Mouse (Mus musculus) left cerebral cortex, adult 18-20 months (tissue): Measurements from ENCODE around the gene Olfr95. TPM values are rescaled to one million over a fixed set of nuclear protein-coding genes. Genes with fewer than 3 reads are reported as not detected.
"Not testable (repeated sequence)": the region's sequence is repeated elsewhere in the genome, so short reads cannot be mapped to it uniquely, and the experiment has no call there.

ENCODE experiments used
- DNase-seq, 2 experiments: peaks; one replicate each; pipeline ENCODE4 v3.0.0; 2021 to 2022; ENCODE audit warnings: low spot score in 2 of 2, mixed read lengths in 1 of 2
- long read RNA-seq, 2 experiments: library from polyadenylated mRNA; stranded (forward); transcript quantifications; one replicate each; pipeline ENCODE4 v2.0.0; 2021
- total RNA-seq, 2 experiments: library from RNA; stranded (reverse); gene quantifications; 2 replicates each; pipeline ENCODE4 v1.2.3; 2021

Gene Olfr95
- total RNA-seq, result not detected
- long read RNA-seq, experiment 1, result 0 reads
- long read RNA-seq, experiment 2, result 0 reads

GRCm38 (mm10) chr17:37213018-37213417 lies at the start of gene Olfr95:
Gene Olfr95, minus strand, starts transcription at chr17:37213118.
- DNase-seq, result no peak

DNA sequence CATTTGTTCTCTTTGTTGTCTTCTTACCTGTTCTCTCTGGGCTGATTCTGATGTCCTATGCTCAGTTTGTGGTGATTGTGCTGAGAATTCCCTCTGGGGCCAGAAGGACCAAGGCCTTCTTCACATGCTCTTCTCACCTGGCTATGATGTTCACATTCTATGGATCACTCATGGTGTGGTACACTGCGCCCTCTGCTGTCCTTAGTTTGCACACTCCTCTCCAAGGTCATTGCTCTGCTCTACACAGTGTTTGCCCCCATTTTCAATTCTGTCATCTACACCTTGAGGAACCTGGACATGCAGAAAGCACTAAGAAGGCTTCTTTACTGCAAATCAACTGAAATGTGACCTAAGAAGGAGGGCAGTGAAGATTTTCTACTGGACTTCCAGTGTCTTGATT lies 37.6 kb upstream of the Olfr95 start:
- DNase-seq, result peak in 1 of 2 experiments; percentile 14

GRCm38 (mm10) chr17:37249460-37249859 lies 36.5 kb upstream of the Olfr95 start:
- DNase-seq, result no peak

GRCm38 (mm10) chr17:37246715-37247114 lies 33.8 kb upstream of the Olfr95 start:
- DNase-seq, result peak; percentile 5 to 38

DNA sequence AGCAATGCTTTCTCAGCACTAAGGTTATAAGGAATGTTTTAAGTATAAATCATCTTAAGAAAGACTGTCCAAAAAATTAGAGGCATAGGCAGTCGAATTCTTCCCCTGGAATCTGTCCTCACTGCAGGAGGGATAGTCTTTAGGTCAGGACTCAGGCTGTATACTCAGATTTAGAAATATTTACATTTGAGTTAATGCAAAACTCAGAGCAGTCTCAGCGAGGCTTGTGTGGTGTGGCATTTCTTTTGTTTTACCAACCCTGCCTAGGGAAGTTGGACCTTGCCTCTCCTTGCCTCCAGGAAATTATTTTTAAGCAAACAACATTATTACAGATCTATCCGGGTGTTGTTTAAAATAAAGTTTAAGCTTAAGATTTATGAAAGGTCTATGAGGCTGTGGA lies 29.3 kb upstream of the Olfr95 start:
- no peak for DNase-seq

- DNase-seq, result not testable (repeated sequence)
Observed at GRCm38 (mm10) chr17:37237230-37237629, 24.3 kb upstream of the Olfr95 start, which contains the start of gene Olfr97. Gene Olfr97, minus strand, starts transcription at chr17:37237330.

DNA sequence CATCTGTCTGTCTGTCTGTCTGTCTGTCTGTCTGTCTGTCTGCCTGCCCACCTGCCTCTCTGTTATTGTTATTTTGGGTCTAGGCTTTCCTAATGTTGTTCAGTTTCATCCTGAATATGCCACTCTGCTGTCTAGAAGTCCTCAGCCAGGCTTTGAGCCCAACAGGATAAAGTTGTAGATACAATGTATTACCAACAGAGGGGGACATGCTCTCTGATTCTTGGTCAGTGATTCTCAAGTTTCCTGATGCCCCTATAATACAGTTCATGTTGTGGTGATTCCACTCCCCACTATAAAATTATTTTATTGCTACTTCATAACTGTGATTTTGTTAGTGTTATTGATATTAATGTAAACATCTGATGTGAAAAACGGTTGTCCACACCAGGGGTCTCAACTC lies 9.0 kb upstream of the Olfr95 start:
- no peak for DNase-seq

GRCm38 (mm10) chr17:37219846-37220245 lies 6.9 kb upstream of the Olfr95 start, which contains the start of gene Olfr96:
Gene Olfr96, plus strand, starts transcription at chr17:37220146.
- no peak for DNase-seq

DNA sequence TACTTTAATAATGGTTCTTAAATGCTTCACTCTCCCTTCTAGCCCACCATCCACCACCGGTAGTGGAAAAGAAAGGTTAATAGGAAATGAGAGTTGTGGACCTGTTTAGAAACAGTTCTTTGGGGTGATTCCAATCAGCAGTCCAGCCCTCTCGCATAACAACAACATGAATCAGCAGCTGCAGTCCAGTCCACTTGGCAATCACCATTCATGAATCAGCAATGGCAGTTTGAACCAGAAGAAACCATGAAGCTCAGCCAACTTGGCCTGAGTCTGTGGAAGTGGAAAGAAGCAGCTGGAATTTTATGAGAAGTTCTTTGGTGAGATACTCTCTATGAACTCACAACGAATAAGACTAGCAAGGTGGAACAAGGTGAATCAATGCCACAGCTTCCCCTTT lies 5.6 kb upstream of the Olfr95 start:
- DNase-seq, result no peak

DNA sequence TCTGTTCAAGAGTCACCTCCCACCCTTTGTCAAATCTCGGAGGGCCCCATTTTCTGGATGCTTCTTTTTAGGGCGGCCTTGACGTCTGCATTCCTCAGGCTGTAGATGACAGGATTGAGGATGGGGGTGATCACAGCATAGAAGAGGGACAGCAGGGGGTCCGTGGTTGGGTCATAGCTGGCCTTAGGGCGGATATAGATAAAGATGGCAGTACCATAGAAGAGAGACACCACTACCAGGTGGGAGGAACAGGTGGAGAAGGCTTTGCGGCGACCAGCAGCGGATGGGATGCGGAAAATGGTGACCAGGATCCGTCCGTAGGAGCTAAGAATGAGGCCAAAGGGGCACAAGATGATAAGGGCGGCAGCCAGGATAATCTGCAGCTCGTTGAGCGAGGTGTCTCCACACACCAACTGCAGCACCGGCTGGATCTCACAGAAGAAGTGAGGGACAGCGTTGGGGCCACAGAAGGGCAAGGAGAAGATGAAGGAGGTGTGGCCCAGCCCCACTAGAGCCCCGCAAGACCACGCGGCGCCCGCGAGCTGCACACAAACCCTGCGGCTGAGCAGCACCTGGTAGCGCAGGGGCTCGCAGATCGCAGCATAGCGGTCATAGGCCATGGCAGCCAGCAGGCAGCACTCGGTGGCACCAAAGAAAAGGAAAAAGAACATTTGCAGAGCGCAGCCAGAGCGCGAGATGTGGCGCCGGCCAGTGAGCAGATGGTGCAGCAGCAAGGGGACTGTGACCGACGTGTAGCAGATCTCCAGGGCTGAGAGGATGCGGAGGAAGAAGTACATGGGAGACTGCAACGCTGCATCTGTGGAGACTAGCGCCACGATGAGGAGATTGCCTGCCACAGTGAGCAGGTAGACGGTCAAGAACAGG lies 1.8 kb downstream of the Olfr95 start:
- peak; percentile 30 to 40 for DNase-seq

DNA sequence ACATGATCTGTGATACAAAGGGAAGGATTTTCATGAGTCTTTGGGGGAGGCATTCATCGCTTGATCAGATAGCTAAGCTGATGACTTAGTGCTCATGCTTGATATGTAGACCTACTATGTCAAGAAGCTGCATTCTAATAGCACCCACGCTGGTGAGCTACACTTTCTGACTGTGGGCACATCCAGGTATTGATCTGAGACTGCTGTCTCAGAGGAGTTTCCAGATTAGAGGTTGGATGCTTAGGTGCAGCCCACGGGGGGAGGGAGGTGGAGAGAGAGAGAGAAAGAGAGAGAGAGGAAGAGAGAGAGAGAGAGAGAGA lies 9.0 kb downstream of the Olfr95 start:
- no peak for DNase-seq

GRCm38 (mm10) chr17:37203206-37203916 lies 9.6 kb downstream of the Olfr95 start:
- peak; percentile 85 to 90 for DNase-seq

- no peak for DNase-seq
Observed at GRCm38 (mm10) chr17:37200894-37201293, 12.0 kb downstream of the Olfr95 start, which contains the start of gene Olfr94. Gene Olfr94, minus strand, starts transcription at chr17:37200994.

- peak; percentile 39 to 59 for DNase-seq
Observed at GRCm38 (mm10) chr17:37196845-37197724, 15.8 kb downstream of the Olfr95 start.

- DNase-seq, result peak in 1 of 2 experiments; percentile 22
Observed at GRCm38 (mm10) chr17:37194782-37195181, 18.1 kb downstream of the Olfr95 start.

GRCm38 (mm10) chr17:37193656-37194055 lies 19.3 kb downstream of the Olfr95 start, which contains the start of gene Ubd:
Gene Ubd, plus strand, starts transcription at chr17:37193892.
- DNase-seq, result no peak

GRCm38 (mm10) chr17:37193032-37193431 lies 19.9 kb downstream of the Olfr95 start:
- DNase-seq, result no peak

DNA sequence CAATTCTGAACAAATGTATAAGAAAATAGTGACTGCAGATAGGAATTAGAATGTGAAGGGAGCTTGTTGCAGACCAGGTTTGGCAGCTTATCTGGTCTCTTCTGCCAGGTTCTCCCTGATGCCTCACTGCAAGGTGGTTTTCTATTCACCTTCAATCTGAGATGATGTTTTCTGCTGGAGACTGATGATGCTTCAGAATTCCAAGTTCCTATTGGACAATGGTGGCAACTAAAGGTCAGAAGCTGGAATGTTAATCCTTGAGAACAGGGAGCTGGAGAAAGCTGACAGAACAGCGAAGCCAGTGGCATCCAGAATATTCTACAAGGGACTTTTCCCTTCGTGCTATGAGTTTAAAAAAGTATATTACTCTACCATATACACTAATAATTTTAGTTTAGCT lies 22.2 kb downstream of the Olfr95 start:
- DNase-seq, result peak in 1 of 2 experiments; percentile 14

GRCm38 (mm10) chr17:37185474-37185873 lies 27.4 kb downstream of the Olfr95 start:
- DNase-seq, result no peak

GRCm38 (mm10) chr17:37161394-37161793 lies 51.5 kb downstream of the Olfr95 start, which contains the start of gene Olfr93:
Gene Olfr93, minus strand, starts transcription at chr17:37161494.
- no peak for DNase-seq
